Mouse (Mus musculus): ENCODE results near the gene Slc12a7. TPM values are rescaled to one million over a fixed set of nuclear protein-coding genes. Genes with fewer than 3 reads are reported as not detected.

Gene Slc12a7
- total and polyA plus RNA-seq, 3 experiments, result 3.1 to 6.9 TPM; not detected in 1

DNA sequence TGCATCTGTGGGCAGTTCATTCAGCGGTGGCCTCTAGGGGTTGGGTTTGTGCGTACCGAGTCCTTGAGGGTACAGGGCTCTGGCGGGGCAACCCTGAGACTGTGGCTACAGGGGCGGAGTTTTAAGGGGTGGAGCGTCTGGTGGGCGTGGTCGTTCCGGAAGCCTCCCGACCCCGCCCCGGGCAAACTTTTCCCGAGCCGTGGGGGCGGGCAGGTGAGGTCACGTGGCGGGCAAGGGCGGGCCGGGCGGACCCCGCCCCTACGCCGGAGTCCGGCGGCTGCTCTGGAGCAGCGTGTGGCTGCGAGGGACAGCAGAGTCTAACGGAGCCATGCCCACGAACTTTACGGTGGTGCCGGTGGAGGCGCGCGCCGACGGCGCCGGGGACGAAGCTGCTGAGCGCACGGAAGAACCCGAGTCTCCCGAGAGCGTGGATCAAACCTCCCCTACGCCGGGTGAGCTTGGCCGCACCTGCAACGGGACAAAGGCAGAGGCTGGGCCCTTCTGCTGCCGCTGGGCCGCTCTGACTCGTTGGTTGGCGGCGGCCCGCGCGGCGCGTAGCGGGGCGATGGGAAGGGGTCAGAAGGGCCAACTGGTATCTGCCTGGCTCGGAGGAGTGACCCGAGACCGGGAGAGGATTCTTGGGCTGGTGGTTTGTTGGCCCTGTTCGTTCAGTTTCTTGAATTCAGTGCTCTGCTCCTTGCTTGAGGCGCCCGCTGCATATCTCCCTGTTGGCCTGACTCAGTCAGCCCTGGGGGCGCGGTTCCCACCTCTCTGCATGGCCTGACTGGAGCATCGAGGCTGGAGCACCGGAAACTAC, 30.8 kb downstream of the Slc12a7 start (continued):
- TF ChIP-seq MXI1 (IDR thresholded peaks at IDR 0.05; ENCODE audit: low read depth, low read length) (peak; percentile 81), MYC (IDR thresholded peaks at IDR 0.05; ENCODE audit: low read depth, low read length) (no peak), KAT2A (conservative IDR thresholded peaks at IDR 0.05; ENCODE audit: low read depth, low read length) (no peak), ZNF384 (IDR thresholded peaks at IDR 0.05; ENCODE audit: low read depth, low read length) (no peak)

DNA sequence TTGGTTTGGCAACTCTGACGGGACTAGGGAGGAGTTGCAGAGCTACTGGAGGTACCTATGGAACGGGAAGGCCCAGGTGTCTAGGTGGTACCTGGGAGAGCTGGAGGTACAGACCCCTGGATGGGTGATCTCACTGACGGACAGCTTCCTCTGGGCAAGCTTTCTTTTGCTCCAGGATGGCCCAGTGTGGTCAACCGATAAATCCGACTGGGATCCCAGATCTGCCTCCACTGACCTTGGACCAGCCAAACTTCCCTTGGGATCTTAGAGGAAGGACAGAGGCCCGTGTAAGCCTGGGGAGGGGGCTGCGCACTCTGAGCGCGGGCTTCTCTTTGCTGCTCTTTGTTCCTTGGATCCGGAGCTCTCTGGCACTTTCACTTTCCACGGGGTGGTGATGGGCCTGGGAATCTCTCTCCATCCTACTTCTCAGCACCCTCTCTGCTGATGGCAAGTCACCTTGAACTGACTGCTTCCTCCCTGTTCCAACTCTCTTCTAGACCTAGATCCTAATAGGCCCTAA, 31.4 kb downstream of the Slc12a7 start:
- Histone ChIP-seq H3K27me3 (ENCODE audit: control insufficient read depth in 1 of 2, insufficient read depth in 2 of 2, low read length in 2 of 2) (no peaks in the 10 kb centered on the region; a peak in 1 of 4 replicates), H3K4me1 (ENCODE audit: control insufficient read depth in 1 of 2, insufficient read depth in 2 of 2, low read length in 2 of 2) (peaks cover 0 to 7% of the 10 kb centered on the region in 2 experiments; a peak in 3 of 4 replicates), H3K9me3 (replicated peaks; ENCODE audit: insufficient read depth, low read length) (no peaks in the 10 kb centered on the region), H3K36me3 (ENCODE audit: control insufficient read depth in 1 of 2, insufficient read depth in 2 of 2, low read length in 2 of 2) (no peaks in the 10 kb centered on the region), H3K27ac (ENCODE audit: control insufficient read depth, low read depth, low read length) (no peak overlapping the region), H3K4me3 (ENCODE audit: control insufficient read depth in 1 of 2, insufficient read depth in 1 of 2, low read depth in 2 of 2, low read length in 2 of 2) (peak overlapping the region; percentile 65 to 74), H3K9ac (ENCODE audit: control insufficient read depth, low read depth, low read length, poor library complexity, severe bottlenecking) (peak overlapping the region; percentile 74), H3K79me2 (ENCODE audit: control insufficient read depth, insufficient read depth, low read length, poor library complexity) (no peaks in the 10 kb centered on the region; the same call in 1 of the 2 replicates)
- no peak for DNase-seq (ENCODE audit: low read depth, low spot score)
- TF ChIP-seq CHD1 (IDR thresholded peaks at IDR 0.05; ENCODE audit: low read depth, low read length) (no peak), MAX (IDR thresholded peaks at IDR 0.05; ENCODE audit: low read length) (no peak), MXI1 (IDR thresholded peaks at IDR 0.05; ENCODE audit: low read depth, low read length) (no peak), ELF1 (IDR thresholded peaks at IDR 0.05; ENCODE audit: low read depth, low read length) (no peak), MAFK (IDR thresholded peaks at IDR 0.05; ENCODE audit: borderline replicate concordance, low read depth, low read length) (no peak), ZC3H11A (IDR thresholded peaks at IDR 0.05; ENCODE audit: low read depth, low read length) (no peak), ETS1 (IDR thresholded peaks at IDR 0.05; ENCODE audit: low read depth, low read length) (no peak), MAZ (IDR thresholded peaks at IDR 0.05; ENCODE audit: low read depth, low read length) (no peak), POLR2AphosphoS5 (IDR thresholded peaks at IDR 0.05; ENCODE audit: borderline replicate concordance, low read depth, low read length) (no peak)

DNA sequence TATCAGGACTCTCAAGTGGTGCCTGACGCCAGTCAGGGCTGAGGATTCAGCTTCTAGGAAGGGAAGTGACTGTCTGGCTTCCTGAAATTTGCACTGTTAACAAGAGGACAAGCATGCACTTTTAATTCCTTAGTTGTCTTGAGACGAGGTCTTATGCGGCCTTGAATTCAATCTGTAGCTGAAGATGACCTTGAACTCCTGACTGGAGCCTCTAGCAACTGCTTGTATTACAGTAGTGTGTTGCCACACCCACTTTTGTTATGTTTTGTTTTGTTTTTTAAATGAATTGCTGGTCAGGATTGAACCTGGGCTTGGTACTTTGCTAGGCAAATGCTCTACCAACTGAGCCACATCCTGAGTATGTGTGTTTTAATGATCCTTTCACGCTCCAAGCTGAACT, 32.5 kb downstream of the Slc12a7 start:
- no peak overlapping the region for H3K9ac ChIP-seq (ENCODE audit: control insufficient read depth, low read depth, low read length, poor library complexity, severe bottlenecking)
- no peaks in the 10 kb centered on the region; the same call in 1 of the 2 replicates for H3K79me2 ChIP-seq (ENCODE audit: control insufficient read depth, insufficient read depth, low read length, poor library complexity)
- peak; percentile 7 for DNase-seq (ENCODE audit: low read depth, low spot score)
- no peaks in the 10 kb centered on the region for H3K9me3 ChIP-seq (replicated peaks; ENCODE audit: insufficient read depth, low read length)
- no peak for TF ChIP-seq GATA1 (IDR thresholded peaks at IDR 0.05; ENCODE audit: low read depth, low read length)
- TF ChIP-seq KAT2A (conservative IDR thresholded peaks at IDR 0.05; ENCODE audit: low read depth, low read length), result no peak
- TF ChIP-seq USF1 (IDR thresholded peaks at IDR 0.05; ENCODE audit: low read depth, low read length), result no peak
- TF ChIP-seq MXI1 (IDR thresholded peaks at IDR 0.05; ENCODE audit: low read depth, low read length), result no peak
- TF ChIP-seq MEF2A (IDR thresholded peaks at IDR 0.05; ENCODE audit: extremely low read depth, insufficient replicate concordance, low read depth, low read length, poor library complexity, severe bottlenecking), result no peak
- TF ChIP-seq UBTF (IDR thresholded peaks at IDR 0.05; ENCODE audit: borderline replicate concordance, insufficient read depth, low read depth, low read length), result no peak
- no peak for TF ChIP-seq JUND (IDR thresholded peaks at IDR 0.05; ENCODE audit: low read depth, low read length)
- no peak for TF ChIP-seq MYB (IDR thresholded peaks at IDR 0.05; ENCODE audit: low read depth, low read length)
- no peak for TF ChIP-seq TCF12 (IDR thresholded peaks at IDR 0.05; ENCODE audit: low read depth, low read length)
- TF ChIP-seq CHD2 (IDR thresholded peaks at IDR 0.05; ENCODE audit: low read length), result no peak
- no peak for TF ChIP-seq RAD21 (IDR thresholded peaks at IDR 0.05; ENCODE audit: low read depth, low read length)
- no peak for TF ChIP-seq SMC3 (IDR thresholded peaks at IDR 0.05; ENCODE audit: low read depth, low read length)
- no peak for TF ChIP-seq MYC (IDR thresholded peaks at IDR 0.05; ENCODE audit: low read depth, low read length)
- no peak for TF ChIP-seq ZNF384 (IDR thresholded peaks at IDR 0.05; ENCODE audit: low read depth, low read length)
- no peak for TF ChIP-seq MAX (IDR thresholded peaks at IDR 0.05; ENCODE audit: low read length)
- TF ChIP-seq ELF1 (IDR thresholded peaks at IDR 0.05; ENCODE audit: low read depth, low read length), result no peak
- no peak for TF ChIP-seq SIN3A (IDR thresholded peaks at IDR 0.05; ENCODE audit: low read length)
- H3K36me3 ChIP-seq (ENCODE audit: control insufficient read depth in 1 of 2, insufficient read depth in 2 of 2, low read length in 2 of 2), result no peaks in the 10 kb centered on the region
- H3K27me3 ChIP-seq (ENCODE audit: control insufficient read depth in 1 of 2, insufficient read depth in 2 of 2, low read length in 2 of 2), result no peaks in the 10 kb centered on the region
- no peak overlapping the region for H3K27ac ChIP-seq (ENCODE audit: control insufficient read depth, low read depth, low read length)
- peaks cover 0 to 7% of the 10 kb centered on the region in 2 experiments; a peak in 3 of 4 replicates for H3K4me1 ChIP-seq (ENCODE audit: control insufficient read depth in 1 of 2, insufficient read depth in 2 of 2, low read length in 2 of 2)
- no peak overlapping the region for H3K4me3 ChIP-seq (ENCODE audit: control insufficient read depth in 1 of 2, insufficient read depth in 1 of 2, low read depth in 2 of 2, low read length in 2 of 2)

Measured in MEL (cell line).